Mouse (Mus musculus) stomach, postnatal 0 days (tissue): ENCODE results near the gene Cdh23.

ENCODE experiments used
- CTCF ChIP-seq: IDR thresholded peaks from 2 replicates; pipeline ENCODE4 v1.5.1; 2016; ENCODE audit warnings: antibody characterized with exemption, low read depth, mild to moderate bottlenecking, moderate library complexity
- EP300 ChIP-seq: optimal IDR thresholded peaks from 2 replicates; pipeline ENCODE3; 2016; ENCODE audit warnings: antibody characterized with exemption

DNA sequence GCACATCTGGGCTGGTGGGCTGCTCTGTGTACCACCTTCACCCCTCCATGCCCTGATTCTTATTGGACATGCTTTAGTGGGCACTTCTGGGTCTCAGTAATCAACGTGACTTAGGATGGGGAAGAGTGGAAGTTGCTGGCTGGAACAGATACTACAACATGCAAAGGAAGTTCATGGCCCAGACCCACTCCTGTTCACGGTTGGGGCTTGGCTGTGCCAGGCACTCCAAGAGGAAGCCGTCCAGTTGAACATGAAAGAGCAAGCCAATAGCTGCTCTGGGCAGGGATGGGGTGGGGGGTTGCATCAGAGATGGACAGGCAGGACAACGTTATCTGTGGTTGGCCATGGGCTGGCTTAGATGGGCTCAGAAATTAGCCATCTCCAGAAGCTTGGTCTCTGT, 328.4 kb downstream of the Cdh23 start:
- no peak for TF ChIP-seq CTCF
- no peak for TF ChIP-seq EP300
